In genomic region chr4:40573300-40573699, GRCm38 (mm10) we compare ENCODE assay signal across 16 mouse cellular contexts.
"Had no signal": no experiment of that assay in that cellular context is flagged by ENCODE, and none has a peak within 500 bp of the region (broad histone marks: within the 10 kb centered on the region; RNA-seq: fewer than 3 reads in every experiment).

No protein-coding gene starts in this region.

- H3K27me3 ChIP-seq: neural tube, embryonic 13.5 days; neural tube, embryonic 15.5 days; stomach, embryonic 15.5 days had no signal

- H3K4me3 ChIP-seq: neural tube, embryonic 13.5 days; neural tube, embryonic 15.5 days; stomach, embryonic 15.5 days had no signal

- H3K9ac ChIP-seq: neural tube, embryonic 13.5 days; neural tube, embryonic 15.5 days; stomach, embryonic 15.5 days had no signal

- H3K9me3 ChIP-seq: neural tube, embryonic 13.5 days; neural tube, embryonic 15.5 days; stomach, embryonic 15.5 days had no signal

- H3K36me3 ChIP-seq: neural tube, embryonic 13.5 days; neural tube, embryonic 15.5 days; stomach, embryonic 15.5 days had no signal

- H3K27ac ChIP-seq: neural tube, embryonic 13.5 days; neural tube, embryonic 15.5 days; stomach, embryonic 15.5 days; stomach, postnatal 0 days had no signal

- H3K4me1 ChIP-seq: neural tube, embryonic 13.5 days; neural tube, embryonic 15.5 days; stomach, embryonic 15.5 days had no signal

- H3K4me2 ChIP-seq: neural tube, embryonic 13.5 days; neural tube, embryonic 15.5 days; stomach, embryonic 15.5 days had no signal

- DNase-seq: retina, postnatal 1 day; right cerebral cortex, adult 18-20 months; right cerebral cortex, postnatal 14 days; right cerebral cortex, postnatal 25 days; right cerebral cortex, postnatal 4 days; spleen, adult 18-20 months; thymus, adult 18-20 months; thymus, adult 2 months; thymus, postnatal 14 days; thymus, postnatal 25 days; thymus, postnatal 36 days; thymus, postnatal 4 days had no signal
